Mouse (Mus musculus) stomach, embryonic 15.5 days (tissue): ENCODE data around the gene Hdac7. TPM values are rescaled to one million over a fixed set of nuclear protein-coding genes. Genes with fewer than 3 reads are reported as not detected.

ENCODE experiments used
- ATAC-seq: fragments of 200-750 bp; cut with Nextera tagmentation; 2 replicates; pipeline ENCODE4 v1.8.0; 2017; ENCODE audit warnings: low read depth, moderate number of reproducible peaks, moderate TSS enrichment; ENCODE audit not compliant: insufficient read depth, low FRiP score
- H3K27ac ChIP-seq: fragments of 300-500 bp; sonication (generic); 2 replicates; pipeline ENCODE4 v1.5.1; 2015; ENCODE audit warnings: mild to moderate bottlenecking, inconsistent platforms
- H3K27me3 ChIP-seq: fragments of 300-500 bp; sonication (generic); replicated peaks from 2 replicates; pipeline ENCODE4 v1.6.1; 2015; ENCODE audit warnings: inconsistent platforms
- H3K36me3 ChIP-seq: fragments of 300-500 bp; sonication (generic); 2 replicates; pipeline ENCODE4 v1.6.1; 2015; ENCODE audit warnings: inconsistent platforms
- H3K4me1 ChIP-seq: fragments of 300-500 bp; sonication (generic); 2 replicates; pipeline ENCODE4 v1.6.1; 2015; ENCODE audit warnings: inconsistent platforms
- H3K4me2 ChIP-seq: fragments of 300-500 bp; sonication (generic); 2 replicates; pipeline ENCODE4 v1.6.1; 2015; ENCODE audit warnings: mild to moderate bottlenecking, inconsistent platforms
- H3K4me3 ChIP-seq: fragments of 300-500 bp; sonication (generic); replicated peaks from 2 replicates; pipeline ENCODE4 v1.5.1; 2015; ENCODE audit warnings: inconsistent platforms
- H3K9ac ChIP-seq: fragments of 300-500 bp; sonication (generic); 2 replicates; pipeline ENCODE4 v1.6.1; 2015; ENCODE audit warnings: inconsistent platforms
- H3K9me3 ChIP-seq: fragments of 300-500 bp; sonication (generic); 2 replicates; pipeline ENCODE4 v1.6.1; 2016; ENCODE audit warnings: inconsistent platforms
- WGBS: fragments of 180-500 bp; shearing (Covaris S2); methylation state at CpG from one replicate; pipeline ENCODE4 v1.1.7; 2015; 5-methylcytosine and 5-hydroxymethylcytosine counted together
- polyA plus RNA-seq: library from polyadenylated mRNA; unstranded; fragments of >200 nt; fragmentation: Nextera tagmentation; extraction: Ambion mirVana; gene quantifications from 2 replicates; pipeline ENCODE4 v1.2.1, GENCODE M21; 2015

The Hdac7 gene
- polyA plus RNA-seq, 1 experiment from 2014 or later, result 22.1 TPM

GRCm38 (mm10) chr15:97781961-97782748 lies 62.1 kb downstream of the Hdac7 start:
- Histone ChIP-seq H3K27me3 (no peaks in the 10 kb centered on the region), H3K27ac (peak overlapping the region; percentile 72), H3K36me3 (no peaks in the 10 kb centered on the region), H3K4me3 (peak overlapping the region; percentile 22), H3K9ac (no peak overlapping the region), H3K4me1 (peaks cover 24% of the 10 kb centered on the region), H3K4me2 (peak overlapping the region; percentile 51), H3K9me3 (no peaks in the 10 kb centered on the region)
- WGBS, result 14% methylated on average over 24 of the region's 24 CpGs
- 0 out of 2 replicates have a peak, but pooled peaks have one; percentile 3 for ATAC-seq

- ATAC-seq, result no peak
- Histone ChIP-seq H3K27ac (peak overlapping the region; percentile 35; the same call in 1 of the 2 replicates), H3K4me1 (peaks cover 24% of the 10 kb centered on the region), H3K4me3 (no peak overlapping the region), H3K36me3 (no peaks in the 10 kb centered on the region), H3K9ac (no peak overlapping the region), H3K4me2 (no peak overlapping the region), H3K27me3 (no peaks in the 10 kb centered on the region), H3K9me3 (no peaks in the 10 kb centered on the region)
- WGBS, result 81% methylated on average over 12 of the region's 12 CpGs
These were observed 63.7 kb downstream of the Hdac7 start for GRCm38 (mm10) chr15:97780611-97781031.

GRCm38 (mm10) chr15:97779576-97779975 lies 64.7 kb downstream of the Hdac7 start:
- no peak for ATAC-seq
- WGBS, result 86% methylated on average over 1 of the region's 1 CpGs
- no peak overlapping the region for H3K27ac ChIP-seq

DNA sequence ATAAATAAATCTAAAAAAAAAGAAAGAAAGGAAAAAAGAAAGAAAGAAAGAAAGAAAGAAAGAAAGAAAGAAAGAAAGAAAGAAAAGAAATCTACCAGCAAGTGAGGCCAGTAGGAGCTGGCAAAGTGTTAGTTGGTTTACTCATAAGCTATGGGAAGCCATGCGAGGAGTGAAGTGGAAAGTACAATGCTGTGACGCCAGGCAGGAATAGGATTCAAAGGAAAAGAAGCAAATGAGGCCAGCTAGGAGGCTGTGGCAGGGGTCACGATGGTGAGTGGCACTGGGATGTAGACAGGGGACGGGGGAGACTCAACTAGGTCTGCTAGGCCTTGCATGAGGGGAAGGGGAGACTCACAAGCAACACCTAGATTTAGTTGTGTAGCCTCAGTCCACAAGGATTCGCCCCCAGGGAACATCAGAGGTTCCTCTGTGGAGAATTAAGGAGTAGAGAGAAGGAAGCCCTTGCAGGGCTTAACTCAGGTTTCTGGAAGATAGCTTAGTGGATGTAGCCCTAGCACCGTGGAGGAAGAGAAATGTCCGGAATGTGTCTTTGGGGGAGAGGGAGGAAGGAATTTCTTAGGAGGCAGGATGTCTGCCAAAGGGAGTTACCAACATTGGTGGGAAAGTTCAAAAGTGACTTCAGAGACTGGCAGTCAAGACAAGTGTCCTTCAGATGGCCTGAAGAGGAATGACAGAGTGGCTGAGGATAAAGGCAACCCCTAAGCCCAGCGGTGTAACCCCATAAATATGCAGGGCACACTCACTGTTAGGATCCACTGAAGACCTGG lies 65.8 kb downstream of the Hdac7 start, which contains the start of gene Slc48a1:
Gene Slc48a1 (plus strand): TSS at position 210 of the 788 bp plus-strand sequence.
- H3K9ac ChIP-seq, result no peak within 1 kb of the TSS
- H3K4me2 ChIP-seq, result no peak within 1 kb of the TSS
- H3K27me3 ChIP-seq, result no peaks in the 10 kb centered on the region
- peaks cover 24% of the 10 kb centered on the region for H3K4me1 ChIP-seq
- H3K4me3 ChIP-seq, result no peak within 1 kb of the TSS
- peak within 1 kb of the TSS; percentile 40; the same call in 1 of the 2 replicates for H3K27ac ChIP-seq
- WGBS, result 67% methylated on average over 8 of the region's 8 CpGs
- H3K9me3 ChIP-seq, result no peaks in the 10 kb centered on the region
- ATAC-seq, result no peak
- H3K36me3 ChIP-seq, result no peaks in the 10 kb centered on the region

More at GRCm38 (mm10) chr15:97779576-97779975, 64.7 kb downstream of the Hdac7 start:
- Histone ChIP-seq H3K9ac (no peak overlapping the region), H3K36me3 (no peaks in the 10 kb centered on the region), H3K27me3 (no peaks in the 10 kb centered on the region), H3K4me3 (no peak overlapping the region), H3K4me1 (peaks cover 19% of the 10 kb centered on the region), H3K4me2 (no peak overlapping the region), H3K9me3 (no peaks in the 10 kb centered on the region)

DNA sequence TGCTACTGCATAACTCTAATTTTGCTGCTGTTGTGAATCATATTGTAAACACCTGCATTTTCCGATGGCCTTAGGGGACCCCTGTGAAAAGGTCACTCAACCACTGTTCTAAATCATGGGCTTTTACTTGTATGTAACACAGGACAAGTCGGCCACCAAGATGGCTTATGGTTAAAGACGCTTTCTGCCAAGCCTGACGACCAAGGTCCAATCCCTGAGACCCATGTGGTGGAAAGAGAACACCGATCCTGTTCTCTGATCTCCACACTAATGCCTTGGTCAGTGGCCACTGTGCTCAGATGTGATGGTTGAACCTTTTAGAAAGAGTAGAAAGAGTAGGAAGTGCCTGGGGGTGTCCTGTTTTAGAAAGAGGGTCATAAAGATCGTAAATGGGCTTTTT lies 67.4 kb downstream of the Hdac7 start:
- H3K9me3 ChIP-seq, result no peaks in the 10 kb centered on the region
- 77% methylated on average over 6 of the region's 6 CpGs for WGBS
- H3K4me3 ChIP-seq, result no peak overlapping the region
- no peak overlapping the region for H3K4me2 ChIP-seq
- ATAC-seq, result no peak
- no peaks in the 10 kb centered on the region for H3K36me3 ChIP-seq
- H3K4me1 ChIP-seq, result peaks cover 27% of the 10 kb centered on the region
- no peak overlapping the region for H3K27ac ChIP-seq
- no peaks in the 10 kb centered on the region for H3K27me3 ChIP-seq
- no peak overlapping the region for H3K9ac ChIP-seq

GRCm38 (mm10) chr15:97776514-97776913 lies 67.8 kb downstream of the Hdac7 start:
- H3K4me1 ChIP-seq, result peaks cover 27% of the 10 kb centered on the region
- H3K36me3 ChIP-seq, result no peaks in the 10 kb centered on the region
- H3K4me3 ChIP-seq, result no peak overlapping the region
- no peak overlapping the region for H3K9ac ChIP-seq
- no peak overlapping the region for H3K27ac ChIP-seq
- ATAC-seq, result no peak
- H3K9me3 ChIP-seq, result no peaks in the 10 kb centered on the region
- no peak overlapping the region for H3K4me2 ChIP-seq
- WGBS, result 7% methylated on average over 8 of the region's 8 CpGs
- no peaks in the 10 kb centered on the region for H3K27me3 ChIP-seq

DNA sequence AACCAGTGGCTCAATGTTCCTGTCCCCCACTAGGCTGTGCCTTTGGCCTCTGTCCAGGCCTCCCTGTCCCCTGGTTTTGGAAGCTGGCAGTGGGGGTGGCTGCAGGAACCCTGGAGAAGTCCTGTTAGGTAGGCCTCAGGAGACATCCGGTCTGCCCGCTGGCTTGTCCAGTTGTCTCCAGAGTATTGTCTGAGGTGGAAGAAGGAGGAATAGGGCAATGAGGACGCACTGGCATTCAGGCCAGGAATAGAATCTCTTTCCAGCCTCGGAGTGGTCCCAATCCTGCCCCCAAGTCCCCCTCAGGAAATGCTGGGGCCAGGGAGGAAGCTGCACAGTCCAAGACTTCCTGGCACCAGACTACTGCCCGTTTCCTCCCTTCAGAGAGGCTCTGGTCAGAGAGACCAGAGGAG lies 70.3 kb downstream of the Hdac7 start:
- peaks cover 7% of the 10 kb centered on the region; the same call in 1 of the 2 replicates for H3K27me3 ChIP-seq
- no peak overlapping the region for H3K9ac ChIP-seq
- no peaks in the 10 kb centered on the region for H3K36me3 ChIP-seq
- H3K4me3 ChIP-seq, result no peak overlapping the region
- peak; percentile 51; the same call in 1 of the 2 replicates for ATAC-seq
- H3K9me3 ChIP-seq, result no peaks in the 10 kb centered on the region
- H3K27ac ChIP-seq, result peak overlapping the region; percentile 55
- 64% methylated on average over 5 of the region's 5 CpGs for WGBS
- H3K4me2 ChIP-seq, result no peak overlapping the region
- H3K4me1 ChIP-seq, result peaks cover 21% of the 10 kb centered on the region

DNA sequence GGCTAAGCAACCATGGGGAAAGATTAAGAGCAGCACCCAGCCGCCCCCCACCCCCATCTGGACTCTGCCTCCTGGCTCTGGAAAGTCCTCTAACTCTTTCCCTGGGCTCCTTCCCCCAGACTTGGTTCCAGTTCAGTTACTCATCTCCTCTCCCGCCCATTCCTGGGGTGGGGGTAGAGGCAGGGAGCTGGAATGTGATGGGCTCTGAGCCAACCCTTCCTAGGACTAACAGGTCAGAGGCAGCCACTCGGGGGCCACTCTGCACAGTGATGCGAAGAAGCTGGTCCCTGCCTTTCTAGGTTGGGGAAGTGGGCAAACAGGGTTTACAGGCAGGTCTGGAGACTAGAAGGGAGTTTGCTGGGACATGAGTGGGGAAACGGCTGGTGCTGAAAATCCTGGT lies 71.2 kb downstream of the Hdac7 start:
- H3K9ac ChIP-seq, result no peak overlapping the region
- no peaks in the 10 kb centered on the region for H3K36me3 ChIP-seq
- no peak overlapping the region for H3K4me3 ChIP-seq
- peaks cover 11% of the 10 kb centered on the region for H3K27me3 ChIP-seq
- no peak overlapping the region for H3K4me2 ChIP-seq
- H3K9me3 ChIP-seq, result no peaks in the 10 kb centered on the region
- 18% methylated on average over 5 of the region's 5 CpGs for WGBS
- peaks cover 24% of the 10 kb centered on the region for H3K4me1 ChIP-seq
- peak overlapping the region; percentile 55 for H3K27ac ChIP-seq
- peak; percentile 61; the same call in 1 of the 2 replicates for ATAC-seq

GRCm38 (mm10) chr15:97770280-97770679 lies 74.0 kb downstream of the Hdac7 start:
- WGBS, result 79% methylated on average over 8 of the region's 8 CpGs
- no peak overlapping the region for H3K4me3 ChIP-seq
- H3K4me1 ChIP-seq, result peaks cover 39% of the 10 kb centered on the region
- H3K9me3 ChIP-seq, result no peaks in the 10 kb centered on the region
- H3K4me2 ChIP-seq, result no peak overlapping the region
- ATAC-seq, result no peak
- H3K27ac ChIP-seq, result no peak overlapping the region
- no peaks in the 10 kb centered on the region for H3K36me3 ChIP-seq
- peaks cover 21% of the 10 kb centered on the region for H3K27me3 ChIP-seq
- H3K9ac ChIP-seq, result no peak overlapping the region

DNA sequence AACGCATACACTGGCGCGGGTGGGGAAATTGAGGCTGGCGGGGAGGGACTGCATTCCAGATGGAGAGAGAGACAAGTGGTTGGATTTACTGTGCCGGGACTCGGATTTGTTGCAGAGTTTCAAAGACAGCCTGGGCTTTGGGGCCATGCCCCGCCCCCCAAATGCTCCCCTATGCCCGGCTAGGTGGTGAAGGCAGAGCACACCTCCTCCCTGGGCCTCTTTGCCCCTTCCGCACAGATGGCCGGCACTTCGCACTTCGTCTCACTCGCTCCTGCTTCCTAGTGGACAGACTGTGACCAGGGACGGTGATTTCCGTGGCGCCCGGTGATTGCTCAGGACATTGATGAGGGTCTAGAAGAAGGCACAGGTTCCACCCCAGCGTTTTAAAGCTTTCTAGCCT lies 76.1 kb downstream of the Hdac7 start:
- Histone ChIP-seq H3K27ac (peak overlapping the region; percentile 75), H3K9me3 (no peaks in the 10 kb centered on the region), H3K9ac (peak overlapping the region; percentile 29; the same call in 1 of the 2 replicates), H3K4me3 (peak overlapping the region; percentile 55), H3K4me1 (peaks cover 32% of the 10 kb centered on the region), H3K36me3 (no peaks in the 10 kb centered on the region), H3K4me2 (peak overlapping the region; percentile 97), H3K27me3 (peaks cover 21% of the 10 kb centered on the region)
- peak; percentile 13 for ATAC-seq
- WGBS, result under 1% methylated on average over 18 of the region's 18 CpGs

DNA sequence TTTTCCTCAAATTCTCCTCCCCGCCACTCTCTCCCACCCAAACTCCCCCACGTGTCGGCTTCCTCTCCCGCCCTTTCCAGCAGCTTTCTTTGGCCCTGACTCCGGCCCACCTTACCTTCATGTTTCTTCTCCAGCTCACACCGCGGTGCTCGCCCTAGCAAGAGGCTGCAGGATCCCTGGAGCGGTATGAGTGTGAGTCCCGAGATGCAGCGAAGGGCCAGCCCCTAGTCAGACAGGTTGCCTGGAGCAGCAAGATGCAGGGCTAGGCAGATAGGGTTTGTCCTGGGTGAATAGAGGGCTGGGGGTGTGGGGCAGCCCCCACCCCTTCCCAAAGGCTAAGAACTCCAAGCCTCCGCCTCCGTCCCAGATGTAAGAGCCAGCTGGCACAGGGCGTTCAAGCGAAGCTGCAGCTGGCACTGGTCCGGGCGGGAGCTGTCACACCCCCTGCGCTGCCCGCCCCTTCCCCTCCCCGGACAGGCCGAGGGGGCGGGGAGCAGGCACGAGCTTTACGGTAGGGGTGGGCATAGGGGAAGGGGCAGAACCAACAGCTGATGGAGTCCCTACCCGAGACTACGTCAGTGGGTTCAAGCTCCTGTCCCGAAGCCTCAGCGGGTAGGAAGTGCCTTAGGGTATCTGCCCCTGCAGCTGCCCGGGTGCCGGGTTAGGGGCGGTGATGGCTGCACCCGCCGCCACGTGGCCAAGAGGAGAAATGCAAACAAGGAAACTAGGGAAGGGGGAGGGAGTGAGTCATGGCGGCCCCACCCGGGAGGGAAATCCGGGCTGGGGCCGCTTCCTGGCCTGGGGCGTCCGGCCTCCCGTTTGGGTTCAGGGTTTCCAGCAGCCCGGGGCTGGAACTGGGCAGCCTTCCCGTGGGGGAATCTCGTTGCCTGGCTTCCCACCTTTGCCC lies 76.8 kb downstream of the Hdac7 start, which contains the start of gene Rapgef3:
Gene Rapgef3 (minus strand): TSS at position 693 of the 907 bp plus-strand sequence.
- peak within 1 kb of the TSS; percentile 29; the same call in 1 of the 2 replicates for H3K9ac ChIP-seq
- no peaks in the 10 kb centered on the region for H3K9me3 ChIP-seq
- H3K4me3 ChIP-seq, result peak within 1 kb of the TSS; percentile 55
- H3K27ac ChIP-seq, result peak within 1 kb of the TSS; percentile 75
- no peaks in the 10 kb centered on the region for H3K36me3 ChIP-seq
- WGBS, result under 1% methylated on average over 44 of the region's 44 CpGs
- peak; percentile 80 for ATAC-seq
- peak within 1 kb of the TSS; percentile 97 for H3K4me2 ChIP-seq
- H3K4me1 ChIP-seq, result peaks cover 28% of the 10 kb centered on the region
- H3K27me3 ChIP-seq, result peaks cover 21% of the 10 kb centered on the region
